Mouse (Mus musculus) urinary bladder, postnatal 10 days (tissue): Measurements from ENCODE around the gene Cdh6.

Experiments
- DNase-seq: peaks from one replicate; pipeline ENCODE4 v3.0.0; 2022; ENCODE audit warnings: low spot score

Gene Cdh6

GRCm38 (mm10) chr15:13173071-13173778 lies at the start of gene Cdh6:
TSS of gene Cdh6 (minus strand) at chr15:13173675.
- DNase-seq: no peak

DNA sequence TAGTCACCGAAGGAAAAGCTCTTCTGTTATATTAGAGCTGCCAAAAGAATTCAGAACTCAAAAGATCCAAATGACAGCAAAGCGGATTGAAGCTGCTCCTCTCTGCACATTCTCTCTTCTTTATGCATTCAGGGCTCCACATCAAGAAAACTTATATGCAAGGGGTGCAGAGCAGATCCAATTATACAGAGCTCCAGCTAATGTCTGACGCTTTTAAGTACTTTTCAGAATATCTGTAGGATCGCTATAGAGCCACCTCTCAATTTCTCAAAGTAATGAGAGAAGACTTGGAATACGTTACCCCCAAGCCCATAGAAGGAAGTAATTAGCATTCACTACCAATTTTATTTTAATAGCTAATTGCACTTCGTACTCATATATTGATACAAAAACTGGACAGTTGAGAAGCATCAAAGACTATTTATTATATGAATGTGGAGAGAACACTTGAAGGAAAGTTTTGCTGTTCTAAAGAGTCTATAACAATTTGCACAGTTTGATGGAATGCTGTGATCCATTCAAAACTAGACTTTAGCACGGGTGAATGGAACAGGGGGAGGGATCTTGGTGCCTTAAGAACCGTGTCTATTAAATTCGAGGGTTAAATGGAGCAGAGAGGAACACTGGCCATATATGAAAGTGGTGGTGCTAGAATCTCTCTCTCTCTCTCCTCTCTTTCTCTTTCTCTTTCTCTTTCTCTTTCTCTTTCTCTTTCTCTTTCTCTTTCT lies 46.4 kb upstream of the Cdh6 start:
- no peak for DNase-seq

- DNase-seq: no peak
Observed at GRCm38 (mm10) chr15:13217800-13218199, 44.3 kb upstream of the Cdh6 start.

DNA sequence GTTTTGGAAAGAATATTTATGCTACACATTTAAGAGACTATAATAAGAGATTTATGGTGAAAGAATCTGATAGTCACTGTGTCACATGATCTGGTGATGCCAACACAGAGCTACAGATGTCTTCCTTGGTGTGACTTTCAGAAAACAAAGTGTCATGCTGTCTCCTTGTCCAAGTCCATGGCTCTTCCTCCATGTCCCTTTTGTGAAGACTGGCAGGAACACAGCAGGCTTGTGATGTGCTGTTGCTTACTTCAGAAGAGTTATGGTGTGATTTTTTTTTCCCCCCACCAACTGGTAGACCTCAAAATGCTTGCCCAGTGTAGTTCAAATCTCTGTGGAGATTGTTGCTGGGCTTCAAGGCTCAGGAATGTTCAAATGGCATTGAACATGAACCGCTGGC lies 43.7 kb upstream of the Cdh6 start:
- DNase-seq: no peak

GRCm38 (mm10) chr15:13212956-13213355 lies 39.5 kb upstream of the Cdh6 start:
- DNase-seq: no peak

- DNase-seq: no peak
Observed at GRCm38 (mm10) chr15:13212027-13212685, 38.7 kb upstream of the Cdh6 start.

DNA sequence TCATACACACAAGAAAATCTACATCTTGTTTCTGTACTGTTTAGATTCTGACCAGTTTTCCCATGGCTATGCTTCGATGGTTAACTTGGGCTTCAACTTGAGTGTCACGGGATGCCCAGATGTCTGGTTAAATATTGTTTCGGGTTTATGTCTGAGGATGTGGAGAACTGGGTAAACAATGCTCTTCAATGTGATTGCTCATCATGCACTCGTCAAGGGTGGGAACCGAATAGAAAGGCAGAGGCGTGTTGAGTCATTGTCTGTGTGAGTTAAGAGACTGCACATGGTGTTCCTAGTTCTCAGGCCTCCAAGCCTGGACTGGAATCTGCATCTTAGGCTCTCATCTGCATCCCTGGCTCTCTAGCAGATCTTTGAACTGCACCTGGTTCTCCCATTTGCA lies 36.7 kb upstream of the Cdh6 start:
- no peak for DNase-seq

DNA sequence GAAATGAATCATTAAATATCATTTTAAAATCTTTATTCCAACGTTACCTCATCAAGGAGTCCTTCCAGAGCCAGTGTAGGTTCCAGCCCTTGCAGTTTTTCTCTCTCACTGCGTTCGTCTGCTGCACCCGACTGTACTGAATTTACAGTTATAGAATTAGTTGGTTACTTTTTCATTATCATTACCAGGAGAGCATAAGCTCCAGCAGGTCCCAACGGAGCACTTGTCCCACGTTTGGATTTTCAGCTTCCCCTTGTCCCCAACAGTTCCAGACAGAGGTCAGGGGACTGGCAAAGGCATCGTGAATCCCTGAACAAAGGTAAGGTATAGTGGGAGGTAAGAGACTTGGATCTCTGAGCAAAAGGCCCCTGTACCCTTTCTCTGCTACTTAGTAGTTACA lies 35.2 kb upstream of the Cdh6 start:
- no peak for DNase-seq

- no peak for DNase-seq
Observed at GRCm38 (mm10) chr15:13196237-13196636, 22.8 kb upstream of the Cdh6 start.

- DNase-seq: no peak
Observed at GRCm38 (mm10) chr15:13194048-13194447, 20.6 kb upstream of the Cdh6 start.

GRCm38 (mm10) chr15:13193076-13193475 lies 19.6 kb upstream of the Cdh6 start:
- no peak for DNase-seq

DNA sequence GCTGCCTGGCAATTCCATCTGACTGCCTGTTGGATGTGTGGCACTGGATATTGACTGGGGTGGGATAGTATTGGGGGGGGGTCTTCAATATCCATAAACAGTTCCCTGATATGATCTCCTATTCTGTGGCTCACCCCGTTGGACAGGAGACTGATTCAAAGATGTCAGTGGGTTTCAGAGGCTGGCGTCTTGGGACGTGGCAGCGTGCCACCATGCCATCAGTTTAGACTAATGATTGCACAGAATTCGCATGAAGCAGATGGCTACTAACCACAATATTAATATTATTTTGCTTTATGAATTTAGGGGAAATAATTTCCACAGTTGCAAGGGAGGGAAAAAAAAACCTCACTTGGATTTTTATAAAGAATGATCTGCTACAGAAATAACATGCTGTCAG lies 10.2 kb upstream of the Cdh6 start:
- no peak for DNase-seq

GRCm38 (mm10) chr15:13181430-13181829 lies 8.0 kb upstream of the Cdh6 start:
- no peak for DNase-seq

DNA sequence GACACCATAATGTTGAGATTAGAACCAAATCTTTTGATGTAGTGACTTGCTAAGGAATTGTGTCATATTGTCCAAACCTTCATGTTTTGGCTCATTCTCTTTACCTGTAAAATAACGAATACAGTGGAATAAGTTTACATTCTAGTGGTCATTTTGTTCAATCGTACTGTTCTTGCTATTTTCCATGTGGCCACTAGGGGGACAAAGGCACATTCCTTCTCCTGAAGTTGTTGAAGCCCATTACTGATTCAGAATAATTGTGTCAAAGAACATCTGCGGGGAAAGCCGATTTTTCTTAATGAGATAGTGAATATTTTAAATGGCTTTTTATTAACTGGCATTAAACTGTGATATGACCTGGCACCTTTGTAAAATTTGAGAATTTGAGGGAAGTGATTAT lies 7.5 kb upstream of the Cdh6 start:
- no peak for DNase-seq

GRCm38 (mm10) chr15:13175978-13176377 lies 2.5 kb upstream of the Cdh6 start:
- no peak for DNase-seq

DNA sequence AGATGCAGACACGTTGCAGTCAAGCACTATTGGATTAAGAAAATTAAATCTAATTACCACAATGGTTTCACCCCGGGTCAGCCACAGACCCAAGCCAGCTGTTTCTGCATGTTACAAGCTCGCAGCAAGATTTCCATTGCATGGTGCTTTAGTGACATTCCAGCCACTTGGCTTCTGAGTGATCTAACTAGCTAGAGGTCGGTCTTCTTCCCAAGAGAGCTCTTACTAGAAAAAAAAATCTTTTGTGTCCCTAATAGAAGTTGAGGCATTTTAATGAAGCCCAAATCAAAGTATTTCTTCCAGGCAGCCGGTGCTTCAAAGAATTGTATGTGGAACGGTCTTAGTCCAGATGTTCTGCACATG lies 1.1 kb upstream of the Cdh6 start:
- DNase-seq: no peak

- no peak for DNase-seq
Observed at GRCm38 (mm10) chr15:13173840-13174617, 554 bp upstream of the Cdh6 start.

- no peak for DNase-seq
Observed at GRCm38 (mm10) chr15:13172365-13173070, 957 bp downstream of the Cdh6 start.

GRCm38 (mm10) chr15:13171486-13172364 lies 1.8 kb downstream of the Cdh6 start:
- no peak for DNase-seq

DNA sequence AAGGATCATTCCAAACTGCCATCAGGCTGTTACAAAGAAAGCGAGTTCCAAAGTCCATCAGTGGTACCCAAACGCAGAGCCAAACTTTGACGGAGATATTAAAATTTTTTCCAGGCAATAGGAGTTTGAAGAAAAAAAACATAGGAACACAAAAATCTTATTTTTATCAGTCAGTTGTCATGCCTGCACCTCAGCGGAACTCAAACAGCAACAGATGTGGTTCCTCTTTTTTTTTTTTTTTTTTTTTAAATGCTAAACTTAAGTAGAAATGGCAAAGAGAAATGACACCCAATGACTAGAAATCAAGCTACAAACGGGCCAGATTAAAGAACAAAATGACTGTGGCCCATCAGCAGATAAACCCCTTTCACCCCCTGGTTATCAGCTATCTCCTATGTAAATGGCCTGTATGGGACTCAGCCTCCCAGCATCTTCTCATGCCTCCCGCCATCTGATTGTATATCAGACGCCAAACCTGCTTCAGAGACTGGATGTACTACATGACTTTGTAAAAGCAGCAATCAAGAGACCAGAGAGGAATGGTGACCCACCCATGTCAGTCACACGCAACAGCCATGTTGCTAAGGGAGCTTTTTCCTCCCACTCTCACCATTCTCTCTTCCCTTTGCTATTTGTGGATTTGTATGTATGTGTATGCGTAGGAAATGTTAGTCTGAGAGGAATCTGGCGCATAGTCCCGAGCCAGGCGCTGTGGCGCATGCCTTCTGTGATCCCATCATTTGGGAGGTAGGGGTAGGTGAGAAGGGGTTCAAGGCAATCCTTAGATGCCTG lies 8.2 kb downstream of the Cdh6 start:
- DNase-seq: no peak
